Comparison of ENCODE assay signal across 9 mouse cellular contexts in the genomic region with DNA sequence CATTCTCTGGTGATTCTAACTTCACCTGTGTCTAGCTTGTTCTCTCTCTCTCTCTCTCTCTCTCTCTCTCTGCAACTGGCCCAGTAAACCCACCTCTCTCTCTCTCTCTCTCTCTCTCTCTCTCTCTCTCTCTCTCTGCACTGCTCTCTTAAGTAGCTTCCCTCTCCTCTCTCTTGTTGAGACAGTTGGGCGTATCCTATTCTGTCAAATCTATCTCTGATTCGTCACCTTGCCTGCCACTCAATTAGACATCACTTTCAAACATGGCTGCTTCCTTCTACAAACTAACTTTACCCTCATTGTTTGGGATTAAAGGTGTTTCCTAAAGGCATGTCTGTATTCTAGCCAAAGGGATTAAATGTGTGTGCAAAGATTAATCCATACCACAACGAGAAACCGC. TPM values are rescaled to one million over a fixed set of nuclear protein-coding genes. Genes with fewer than 3 reads are reported as not detected.
DNase-seq lines count a peak whose midpoint lies in the region; TF ChIP-seq lines count a peak whose summit lies in the region.
"Not testable (repeated sequence)": the region's sequence is repeated elsewhere in the genome, so short reads cannot be mapped to it uniquely, and the experiment has no call there.
"Had no signal": no experiment of that assay in that cellular context is flagged by ENCODE, and none has a peak within 500 bp of the region (broad histone marks: within the 10 kb centered on the region; RNA-seq: fewer than 3 reads in every experiment).

No protein-coding gene starts in this region.

- peak; percentile 30 for DNase-seq in A20 (ENCODE audit: low read depth, low spot score)
- DNase-seq in ES-CJ7 (ENCODE audit: low read depth, low spot score), result peak; percentile 58
- peak; percentile 65 for DNase-seq in MEL (ENCODE audit: low read depth, low spot score)
- peak; percentile 87 for DNase-seq in R1 (ENCODE audit: low read depth, low spot score)
- DNase-seq in ZHBTc4 (ENCODE audit: low read depth, low spot score), result peak; percentile 70
- DNase-seq in heart, embryonic 10.5 days (ENCODE audit: low spot score), result peak; percentile 36

- TF ChIP-seq POLR2A in MEL (IDR thresholded peaks at IDR 0.05; ENCODE audit: control insufficient read depth in 1 of 2, insufficient read depth in 1 of 2, low read depth in 1 of 2, low read length in 2 of 2, poor library complexity in 1 of 2), result not testable (repeated sequence)

- H3K27me3 ChIP-seq in MEL (ENCODE audit: control insufficient read depth in 1 of 2, insufficient read depth in 2 of 2, low read length in 2 of 2); heart, embryonic 10.5 days (ENCODE audit: insufficient read depth, poor library complexity, severe bottlenecking): not testable (repeated sequence)

- not testable (repeated sequence) for H3K9me3 ChIP-seq in MEL (replicated peaks; ENCODE audit: insufficient read depth, low read length); heart, embryonic 10.5 days

- H3K4me3 ChIP-seq in MEL (ENCODE audit: control insufficient read depth in 1 of 2, insufficient read depth in 1 of 2, low read depth in 2 of 2, low read length in 2 of 2); heart, embryonic 10.5 days: not testable (repeated sequence)

- 93% methylated on average over 4 of the region's 4 CpGs for WGBS in heart, embryonic 10.5 days

- H3K4me1 ChIP-seq in MEL (ENCODE audit: control insufficient read depth in 1 of 2, insufficient read depth in 2 of 2, low read length in 2 of 2); heart, embryonic 10.5 days: not testable (repeated sequence)

- H3K27ac ChIP-seq in MEL (ENCODE audit: control insufficient read depth, low read depth, low read length); heart, embryonic 10.5 days: not testable (repeated sequence)

- not testable (repeated sequence) for TF ChIP-seq RAD21 in MEL (IDR thresholded peaks at IDR 0.05; ENCODE audit: low read depth, low read length)

- not testable (repeated sequence) for H3K36me3 ChIP-seq in MEL (ENCODE audit: control insufficient read depth in 1 of 2, insufficient read depth in 2 of 2, low read length in 2 of 2)
- peaks cover 46% of the 10 kb centered on the region for H3K36me3 ChIP-seq in heart, embryonic 10.5 days

- not testable (repeated sequence) for TF ChIP-seq CTCF in MEL (IDR thresholded peaks at IDR 0.05 in 2 of 3, conservative IDR thresholded peaks at IDR 0.05 in 1 of 3; ENCODE audit: control insufficient read depth in 1 of 3, insufficient read depth in 1 of 3, low read depth in 2 of 3, low read length in 3 of 3, poor library complexity in 1 of 3, severe bottlenecking in 1 of 3)

- not testable (repeated sequence) for H3K9ac ChIP-seq in MEL (ENCODE audit: control insufficient read depth, low read depth, low read length, poor library complexity, severe bottlenecking)

- not testable (repeated sequence) for TF ChIP-seq EP300 in MEL (IDR thresholded peaks at IDR 0.05; ENCODE audit: low read depth in 1 of 2, low read length in 2 of 2)

- not testable (repeated sequence) for H3K79me2 ChIP-seq in MEL (ENCODE audit: control insufficient read depth, insufficient read depth, low read length, poor library complexity)

TF ChIP-seq in MEL, 35 proteins besides CTCF, POLR2A, EP300 and RAD21:
- 0 out of 2 replicates have a peak, but pooled peaks have one; percentile 55 for TF ChIP-seq JUND (IDR thresholded peaks at IDR 0.05; ENCODE audit: low read depth, low read length)

RNA-seq across cellular contexts. Expression of gene Pawr, which starts 14.4 kb away (rescaled TPM):
- total RNA-seq in MEL (2012; rRNA removed), result 19.1 and 20.7 TPM in 2 replicates
- 10 to 100 TPM in 1 of 2 experiments, not detected in 1; 29.6 TPM for polyA plus RNA-seq in MEL (2012; ENCODE audit: insufficient read depth in 1 of 2, insufficient read length in 2 of 2, low read depth in 1 of 2, low replicate concordance in 2 of 2, missing spikeins in 1 of 2)
- polyA plus RNA-seq in heart, embryonic 10.5 days (2016; fragmentation: Nextera tagmentation; extraction: Ambion mirVana), result 17.7 and 28.3 TPM in 2 replicates
- total RNA-seq: CH12.LX had no signal
- polyA plus RNA-seq: activated CD4-positive, CD25-positive, alpha-beta regulatory T cell, adult 4 months; CD4-positive, CD25-positive, alpha-beta regulatory T cell, adult 4 months had no signal

Comparison
In these comparisons a context has a peak if more than half of its experiments do, and no peak if none do; other contexts are left out.
1. DNase-seq: peak in every context shown above with its lines; median percentile 87 in R1; 70 in ZHBTc4; 65 in MEL; 58 in ES-CJ7; 36 in heart, embryonic 10.5 days; 30 in A20.